Mouse (Mus musculus) MEL (cell line): ENCODE results near the gene Itgb6. TPM values are rescaled to one million over a fixed set of nuclear protein-coding genes. Genes with fewer than 3 reads are reported as not detected.

ENCODE experiments used
- DNase-seq: peaks from one replicate; pipeline ENCODE4 v3.0.0; 2011; ENCODE audit warnings: low read depth, low spot score
- H3K27ac ChIP-seq: 2 replicates; pipeline ENCODE4 v1.5.1; 2012; ENCODE audit warnings: low read depth, mild to moderate bottlenecking, control low read depth, low read length, moderate library complexity; ENCODE audit not compliant: control insufficient read depth
- H3K27me3 ChIP-seq, 2 experiments: fragments of 150-350 bp in 1 of 2; sonication (generic) in 1 of 2; 2 replicates each; pipeline ENCODE4 v1.6.1; 2012; ENCODE audit warnings: low read length in 2 of 2, mild to moderate bottlenecking in 2 of 2, improper control_type of control experiment in 1 of 2, moderate library complexity in 1 of 2; ENCODE audit not compliant: insufficient read depth in 2 of 2, control insufficient read depth in 1 of 2
- H3K36me3 ChIP-seq, 2 experiments: 2 replicates each; pipeline ENCODE4 v1.6.1; 2012 to 2014; ENCODE audit warnings: low read length in 2 of 2, improper control_type of control experiment in 1 of 2, inconsistent platforms in 1 of 2, mild to moderate bottlenecking in 1 of 2; ENCODE audit not compliant: insufficient read depth in 2 of 2, control insufficient read depth in 1 of 2
- H3K4me1 ChIP-seq, 2 experiments: fragments of 150-350 bp in 1 of 2; sonication (generic) in 1 of 2; 2 replicates each; pipeline ENCODE4 v1.6.1; 2012; ENCODE audit warnings: low read length in 2 of 2, improper control_type of control experiment in 1 of 2, mild to moderate bottlenecking in 1 of 2; ENCODE audit not compliant: insufficient read depth in 2 of 2, control insufficient read depth in 1 of 2
- H3K4me3 ChIP-seq, 2 experiments: fragments of 150-350 bp in 1 of 2; sonication (generic) in 1 of 2; 2 replicates each; pipeline ENCODE4 v1.5.1; 2012; ENCODE audit warnings: low read depth in 2 of 2, low read length in 2 of 2, mild to moderate bottlenecking in 2 of 2, moderate library complexity in 2 of 2, control low read depth in 1 of 2, improper control_type of control experiment in 1 of 2; ENCODE audit not compliant: control insufficient read depth in 1 of 2, insufficient read depth in 1 of 2
- H3K79me2 ChIP-seq: 2 replicates; pipeline ENCODE4 v1.6.1; 2012; ENCODE audit warnings: mild to moderate bottlenecking, low read length, moderate library complexity; ENCODE audit not compliant: control insufficient read depth, poor library complexity, insufficient read depth
- H3K9ac ChIP-seq: 2 replicates; pipeline ENCODE4 v1.6.1; 2012; ENCODE audit warnings: low read depth, mild to moderate bottlenecking, control low read depth, low read length, moderate library complexity; ENCODE audit not compliant: control insufficient read depth, poor library complexity, severe bottlenecking
- H3K9me3 ChIP-seq: fragments of 150-350 bp; sonication (generic); replicated peaks from 2 replicates; pipeline ENCODE4 v1.6.1; 2012; ENCODE audit warnings: mild to moderate bottlenecking, low read length, improper control_type of control experiment, moderate library complexity; ENCODE audit not compliant: insufficient read depth
- BHLHE40 ChIP-seq: IDR thresholded peaks from 2 replicates; pipeline ENCODE4 v1.6.1; 2012; ENCODE audit warnings: low read depth, mild to moderate bottlenecking, inconsistent platforms, low read length, improper control_type of control experiment, borderline replicate concordance
- CHD1 ChIP-seq: IDR thresholded peaks from 2 replicates; pipeline ENCODE4 v1.6.1; 2012; ENCODE audit warnings: low read depth, mild to moderate bottlenecking, inconsistent platforms, low read length, improper control_type of control experiment
- CTCF ChIP-seq, 3 experiments: IDR thresholded peaks in 2 of 3; conservative IDR thresholded peaks in 1 of 3; 2 replicates each; pipeline ENCODE4 v1.5.1; 2011 to 2012; ENCODE audit warnings: low read length in 3 of 3, low read depth in 2 of 3, mild to moderate bottlenecking in 2 of 3, improper control_type of control experiment in 1 of 3, inconsistent platforms in 1 of 3, mixed read lengths in 1 of 3, moderate library complexity in 1 of 3; ENCODE audit not compliant: control insufficient read depth in 1 of 3, insufficient read depth in 1 of 3, poor library complexity in 1 of 3, severe bottlenecking in 1 of 3
- E2F4 ChIP-seq: IDR thresholded peaks from 2 replicates; pipeline ENCODE4 v1.6.1; 2011; ENCODE audit warnings: low read depth, low read length, improper control_type of control experiment, borderline replicate concordance
- EP300 ChIP-seq, 2 experiments: IDR thresholded peaks; 2 replicates each; pipeline ENCODE4 v1.6.1; 2011; ENCODE audit warnings: improper control_type of control experiment in 2 of 2, low read length in 2 of 2, low read depth in 1 of 2, mild to moderate bottlenecking in 1 of 2
- GABPA ChIP-seq: IDR thresholded peaks from 2 replicates; pipeline ENCODE4 v1.6.1; 2012; ENCODE audit warnings: low read depth, mild to moderate bottlenecking, inconsistent platforms, low read length, improper control_type of control experiment, moderate library complexity
- JUND ChIP-seq: IDR thresholded peaks from 2 replicates; pipeline ENCODE4 v1.6.1; 2011; ENCODE audit warnings: low read depth, mild to moderate bottlenecking, improper control_type of control experiment, low read length
- KAT2A ChIP-seq: conservative IDR thresholded peaks from 2 replicates; pipeline ENCODE4 v1.6.1; 2012; ENCODE audit warnings: low read depth, low read length, improper control_type of control experiment, inconsistent platforms
- MAFK ChIP-seq: IDR thresholded peaks from 2 replicates; pipeline ENCODE4 v1.6.1; 2011; ENCODE audit warnings: low read depth, mild to moderate bottlenecking, low read length, improper control_type of control experiment, borderline replicate concordance
- MEF2A ChIP-seq: IDR thresholded peaks from 2 replicates; pipeline ENCODE4 v1.6.1; 2014; ENCODE audit warnings: low read depth, mild to moderate bottlenecking, inconsistent platforms, low read length, improper control_type of control experiment; ENCODE audit not compliant: poor library complexity, insufficient replicate concordance, severe bottlenecking; ENCODE audit errors: extremely low read depth
- MXI1 ChIP-seq: IDR thresholded peaks from 2 replicates; pipeline ENCODE4 v1.6.1; 2011; ENCODE audit warnings: mild to moderate bottlenecking, low read depth, low read length, improper control_type of control experiment
- MYB ChIP-seq: IDR thresholded peaks from 2 replicates; pipeline ENCODE4 v1.6.1; 2011; ENCODE audit warnings: mild to moderate bottlenecking, low read depth, low read length, improper control_type of control experiment
- NELFE ChIP-seq: IDR thresholded peaks from 2 replicates; pipeline ENCODE4 v1.6.1; 2011; ENCODE audit warnings: low read depth, low read length, improper control_type of control experiment
- POLR2AphosphoS2 ChIP-seq: IDR thresholded peaks from 2 replicates; pipeline ENCODE4 v1.6.1; 2011; ENCODE audit warnings: low read length, improper control_type of control experiment
- POLR2AphosphoS5 ChIP-seq: IDR thresholded peaks from 2 replicates; pipeline ENCODE4 v1.6.1; 2012; ENCODE audit warnings: low read depth, borderline replicate concordance, mild to moderate bottlenecking, inconsistent platforms, low read length, moderate library complexity, mixed read lengths
- RAD21 ChIP-seq: IDR thresholded peaks from 2 replicates; pipeline ENCODE4 v1.6.1; 2011; ENCODE audit warnings: mild to moderate bottlenecking, low read depth, low read length, improper control_type of control experiment
- RCOR1 ChIP-seq: IDR thresholded peaks from 2 replicates; pipeline ENCODE4 v1.6.1; 2012; ENCODE audit warnings: low read depth, mild to moderate bottlenecking, inconsistent platforms, low read length, improper control_type of control experiment
- SIN3A ChIP-seq: IDR thresholded peaks from 2 replicates; pipeline ENCODE4 v1.6.1; 2012; ENCODE audit warnings: low read length, improper control_type of control experiment, inconsistent platforms
- TAL1 ChIP-seq: IDR thresholded peaks from 2 replicates; pipeline ENCODE4 v1.6.1; 2012; ENCODE audit warnings: mild to moderate bottlenecking, inconsistent platforms, low read length, moderate library complexity, mixed read lengths
- USF2 ChIP-seq, 2 experiments: IDR thresholded peaks; 2 replicates each; pipeline ENCODE4 v1.6.1; 2011 to 2012; ENCODE audit warnings: improper control_type of control experiment in 2 of 2, low read length in 2 of 2, borderline replicate concordance in 1 of 2, inconsistent platforms in 1 of 2, low read depth in 1 of 2, mild to moderate bottlenecking in 1 of 2; ENCODE audit not compliant: insufficient read depth in 1 of 2
- ZC3H11A ChIP-seq: IDR thresholded peaks from 2 replicates; pipeline ENCODE4 v1.6.1; 2012; ENCODE audit warnings: low read depth, mild to moderate bottlenecking, inconsistent platforms, low read length, improper control_type of control experiment
- ZMIZ1 ChIP-seq: IDR thresholded peaks from 2 replicates; pipeline ENCODE4 v1.6.1; 2012; ENCODE audit warnings: low read depth, mild to moderate bottlenecking, inconsistent platforms, low read length, improper control_type of control experiment, moderate library complexity
- ZNF384 ChIP-seq: IDR thresholded peaks from 2 replicates; pipeline ENCODE4 v1.6.1; 2012; ENCODE audit warnings: low read depth, mild to moderate bottlenecking, inconsistent platforms, low read length, improper control_type of control experiment
- polyA plus RNA-seq, 2 experiments: library from polyadenylated mRNA; stranded (reverse) in 1 of 2; unstranded in 1 of 2; fragments of >175 nt in 1 of 2; fragments of >200 nt in 1 of 2; gene quantifications; 2 replicates each; pipeline versions ENCODE4 v1.2.1 to v1.2.4; 2012; ENCODE audit warnings: low replicate concordance in 2 of 2, low read depth in 1 of 2; ENCODE audit not compliant: insufficient read length in 2 of 2, insufficient read depth in 1 of 2, missing spikeins in 1 of 2
- total RNA-seq: library from RNA; depleted of rRNA; stranded (reverse); fragments of 300-350 nt; gene quantifications from 2 replicates; pipeline ENCODE4 v1.2.3, GENCODE M21; 2012

Itgb6 gene
- total and polyA plus RNA-seq, 3 experiments, result not detected

- TF ChIP-seq EP300 (IDR thresholded peaks at IDR 0.05; ENCODE audit: low read depth in 1 of 2, low read length in 2 of 2) (no peak), TAL1 (no peak), MEF2A (no peak), MXI1 (no peak), E2F4 (no peak), ZMIZ1 (no peak), MYB (no peak), USF2 (IDR thresholded peaks at IDR 0.05; ENCODE audit: borderline replicate concordance in 1 of 2, insufficient read depth in 1 of 2, low read depth in 1 of 2, low read length in 2 of 2) (no peak), NELFE (no peak), JUND (no peak), RCOR1 (no peak), SIN3A (no peak)
- TF ChIP-seq, all 39 proteins: peak for 0
- no peak overlapping the region for H3K9ac ChIP-seq
- DNase-seq, result no peak
These were observed 22.4 kb downstream of the Itgb6 start for GRCm38 (mm10) chr2:60700013-60700412.

GRCm38 (mm10) chr2:60699591-60699990, 22.9 kb downstream of the Itgb6 start:
- Histone ChIP-seq H3K4me3 (no peak overlapping the region), H3K9me3 (no peaks in the 10 kb centered on the region), H3K27ac (no peak overlapping the region)
- no peak for DNase-seq
- TF ChIP-seq RAD21 (no peak), CHD1 (no peak)
- TF ChIP-seq, all 39 proteins: peak for 0
- H3K4me1 ChIP-seq, result no peaks in the 10 kb centered on the region
- no peaks in the 10 kb centered on the region for H3K79me2 ChIP-seq
- H3K9ac ChIP-seq, result no peak overlapping the region
- no peaks in the 10 kb centered on the region for H3K36me3 ChIP-seq
- no peaks in the 10 kb centered on the region; a peak in 1 of 4 replicates for H3K27me3 ChIP-seq

More at GRCm38 (mm10) chr2:60700013-60700412, 22.4 kb downstream of the Itgb6 start:
- Histone ChIP-seq H3K27ac (no peak overlapping the region), H3K4me1 (no peaks in the 10 kb centered on the region), H3K9me3 (no peaks in the 10 kb centered on the region), H3K4me3 (no peak overlapping the region), H3K27me3 (no peaks in the 10 kb centered on the region; a peak in 1 of 4 replicates), H3K79me2 (no peaks in the 10 kb centered on the region), H3K36me3 (no peaks in the 10 kb centered on the region)

GRCm38 (mm10) chr2:60698155-60698554, 24.3 kb downstream of the Itgb6 start:
- Histone ChIP-seq H3K4me1 (no peaks in the 10 kb centered on the region), H3K27me3 (no peaks in the 10 kb centered on the region), H3K9me3 (no peaks in the 10 kb centered on the region), H3K9ac (no peak overlapping the region), H3K27ac (no peak overlapping the region), H3K79me2 (no peaks in the 10 kb centered on the region), H3K36me3 (no peaks in the 10 kb centered on the region), H3K4me3 (no peak overlapping the region)
- TF ChIP-seq GABPA, result no peak
- no peak for TF ChIP-seq NELFE
- no peak for TF ChIP-seq KAT2A
- TF ChIP-seq CTCF (IDR thresholded peaks at IDR 0.05 in 2 of 3, conservative IDR thresholded peaks at IDR 0.05 in 1 of 3; ENCODE audit: control insufficient read depth in 1 of 3, insufficient read depth in 1 of 3, low read depth in 2 of 3, low read length in 3 of 3, poor library complexity in 1 of 3, severe bottlenecking in 1 of 3), result no peak
- no peak for TF ChIP-seq SIN3A
- no peak for TF ChIP-seq MAFK
- no peak for TF ChIP-seq BHLHE40
- TF ChIP-seq ZC3H11A, result no peak
- no peak for TF ChIP-seq POLR2AphosphoS2
- no peak for TF ChIP-seq POLR2AphosphoS5
- no peak for TF ChIP-seq ZNF384
- no peak for DNase-seq
